Mouse (Mus musculus) bone marrow, adult 2 months (tissue): ENCODE results near the gene Dsn1.

ENCODE experiments used
- CTCF ChIP-seq: fragments of 200-500 bp; IDR thresholded peaks from 2 replicates; pipeline ENCODE4 v1.5.1; 2011; ENCODE audit warnings: low read length, control low read depth; ENCODE audit not compliant: control insufficient read depth, insufficient read depth
- POLR2A ChIP-seq: fragments of 200-500 bp; IDR thresholded peaks from 2 replicates; pipeline ENCODE4 v1.6.1; 2011; ENCODE audit warnings: low read depth, mild to moderate bottlenecking, control low read depth, low read length, borderline replicate concordance; ENCODE audit not compliant: control insufficient read depth

- TF ChIP-seq CTCF: no peak
- no peak for TF ChIP-seq POLR2A
Observed at GRCm38 (mm10) chr2:156982864-156983263, 24.1 kb downstream of the Dsn1 start.
